Mouse (Mus musculus) bone marrow macrophage, adult 2 months (primary cell): Measurements from ENCODE around the gene Rag1. TPM values are rescaled to one million over a fixed set of nuclear protein-coding genes. Genes with fewer than 3 reads are reported as not detected.

Experiments used
- H3K27ac ChIP-seq: 2 replicates; pipeline ENCODE4 v1.5.1; 2012; ENCODE audit warnings: low read depth, low read length; ENCODE audit not compliant: insufficient read depth
- H3K4me1 ChIP-seq: 2 replicates; pipeline ENCODE4 v1.6.1; 2012; ENCODE audit warnings: low read length; ENCODE audit not compliant: control insufficient read depth, insufficient read depth
- H3K4me3 ChIP-seq: 2 replicates; pipeline ENCODE4 v1.5.1; 2012; ENCODE audit warnings: mild to moderate bottlenecking, low read length, moderate library complexity; ENCODE audit not compliant: insufficient read depth
- CTCF ChIP-seq: IDR thresholded peaks from 2 replicates; pipeline ENCODE4 v1.5.1; 2012; ENCODE audit warnings: low read depth, mild to moderate bottlenecking, low read length, moderate library complexity
- POLR2A ChIP-seq: IDR thresholded peaks from 2 replicates; pipeline ENCODE4 v1.6.1; 2012; ENCODE audit warnings: mild to moderate bottlenecking, low read depth, low read length, borderline replicate concordance
- polyA plus RNA-seq: library from polyadenylated mRNA; stranded (reverse); fragments of >200 nt; gene quantifications from 2 replicates; pipeline ENCODE4 v1.2.4, GENCODE M21; 2012; ENCODE audit not compliant: missing spikeins, insufficient read depth, insufficient read length

The Rag1 gene
- polyA plus RNA-seq, 1 experiment = not detected

DNA sequence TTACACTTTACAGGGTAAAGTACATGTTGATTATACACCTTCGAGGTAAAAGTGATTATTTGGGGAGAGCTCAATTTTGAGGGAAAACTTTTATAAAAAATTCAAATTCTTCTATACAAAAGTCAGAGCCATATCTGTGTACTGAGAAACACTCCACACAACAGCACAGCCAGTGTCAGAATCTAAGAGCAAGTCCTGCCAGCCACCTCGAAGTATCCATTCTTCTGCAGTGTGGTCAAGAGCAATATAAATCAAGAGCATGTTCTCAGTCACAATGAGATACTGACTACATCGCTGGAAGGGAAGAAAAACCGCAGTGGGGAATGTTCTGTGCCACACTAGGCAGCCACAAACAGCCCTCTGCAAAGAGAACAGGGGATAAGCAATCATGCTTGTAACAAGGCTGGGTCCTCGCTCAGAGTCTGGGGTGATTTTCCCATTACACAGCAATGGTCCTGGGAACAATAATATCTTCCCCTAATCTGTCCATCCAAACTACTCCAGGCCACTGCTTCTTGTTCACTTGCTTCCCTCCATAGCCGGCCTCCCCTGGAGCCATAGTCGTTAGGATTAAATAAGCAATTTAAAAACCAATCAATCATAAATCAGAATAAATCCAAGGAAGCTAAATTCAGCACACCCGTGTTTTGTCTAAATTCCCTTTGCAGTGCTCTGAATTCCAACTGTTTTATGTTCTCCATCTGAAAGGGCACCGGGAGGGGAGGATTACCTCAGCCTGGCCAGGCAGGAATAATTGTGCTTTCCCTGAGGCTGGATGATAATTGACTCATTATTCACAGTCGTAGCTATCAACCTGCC is 57.1 kb downstream of the Rag1 start:
- TF ChIP-seq POLR2A = no peak
- Histone ChIP-seq H3K27ac (no peak overlapping the region), H3K4me1 (no peaks in the 10 kb centered on the region), H3K4me3 (no peak overlapping the region)

DNA sequence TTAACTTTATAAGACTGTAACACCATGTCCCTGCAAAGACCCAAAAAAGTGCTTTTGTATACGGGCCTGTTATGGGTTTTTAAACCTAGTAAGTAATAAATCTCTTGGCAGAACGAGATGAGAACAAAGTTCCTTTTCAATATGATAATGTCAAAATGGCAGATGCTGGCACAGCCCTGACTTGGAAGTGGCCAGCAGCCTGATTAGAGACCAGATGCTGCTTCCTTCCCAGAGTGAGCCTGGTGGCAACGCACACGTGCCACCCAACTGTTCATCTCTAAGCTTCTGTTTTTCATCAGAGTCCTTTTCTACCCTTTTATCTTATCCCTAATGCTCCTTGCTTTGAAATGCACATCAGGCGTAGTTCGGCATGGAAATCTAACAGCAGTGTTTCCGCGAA is 57.9 kb downstream of the Rag1 start:
- no peak for TF ChIP-seq CTCF
- no peak for TF ChIP-seq POLR2A
- H3K4me1 ChIP-seq = no peaks in the 10 kb centered on the region
- H3K27ac ChIP-seq = no peak overlapping the region
- no peak overlapping the region for H3K4me3 ChIP-seq

Other genes starting within 250 kb of the Rag1 start
- not detected in 2 replicates for gene Rag2, start 24.8 kb downstream of the Rag1 start, polyA plus RNA-seq
- gene B230118H07Rik, start within 50 bp of the Rag1 start, polyA plus RNA-seq = 24.2 and 31.9 TPM in 2 replicates
- 11.0 and 11.5 TPM in 2 replicates for gene Traf6, start 28.9 kb upstream of the Rag1 start, polyA plus RNA-seq
- gene Prr5l, start 233.5 kb upstream of the Rag1 start, polyA plus RNA-seq = 3.9 and 6.0 TPM in 2 replicates
- gene Commd9, start 236.7 kb upstream of the Rag1 start, polyA plus RNA-seq = 24.9 and 29.8 TPM in 2 replicates